Mouse (Mus musculus) stomach, embryonic 15.5 days (tissue): Measurements from ENCODE around the gene Cphx3. TPM values are rescaled to one million over a fixed set of nuclear protein-coding genes. Genes with fewer than 3 reads are reported as not detected.
"Not testable (repeated sequence)": the region's sequence is repeated elsewhere in the genome, so short reads cannot be mapped to it uniquely, and the experiment has no call there.

Experiments used
- ATAC-seq: fragments of 200-750 bp; cut with Nextera tagmentation; 2 replicates; pipeline ENCODE4 v1.8.0; 2017; ENCODE audit warnings: low read depth, moderate number of reproducible peaks, moderate TSS enrichment; ENCODE audit not compliant: insufficient read depth, low FRiP score
- H3K27ac ChIP-seq: fragments of 300-500 bp; sonication (generic); 2 replicates; pipeline ENCODE4 v1.5.1; 2015; ENCODE audit warnings: mild to moderate bottlenecking, inconsistent platforms
- H3K27me3 ChIP-seq: fragments of 300-500 bp; sonication (generic); replicated peaks from 2 replicates; pipeline ENCODE4 v1.6.1; 2015; ENCODE audit warnings: inconsistent platforms
- H3K36me3 ChIP-seq: fragments of 300-500 bp; sonication (generic); 2 replicates; pipeline ENCODE4 v1.6.1; 2015; ENCODE audit warnings: inconsistent platforms
- H3K4me1 ChIP-seq: fragments of 300-500 bp; sonication (generic); 2 replicates; pipeline ENCODE4 v1.6.1; 2015; ENCODE audit warnings: inconsistent platforms
- H3K4me2 ChIP-seq: fragments of 300-500 bp; sonication (generic); 2 replicates; pipeline ENCODE4 v1.6.1; 2015; ENCODE audit warnings: mild to moderate bottlenecking, inconsistent platforms
- H3K4me3 ChIP-seq: fragments of 300-500 bp; sonication (generic); replicated peaks from 2 replicates; pipeline ENCODE4 v1.5.1; 2015; ENCODE audit warnings: inconsistent platforms
- H3K9ac ChIP-seq: fragments of 300-500 bp; sonication (generic); 2 replicates; pipeline ENCODE4 v1.6.1; 2015; ENCODE audit warnings: inconsistent platforms
- H3K9me3 ChIP-seq: fragments of 300-500 bp; sonication (generic); 2 replicates; pipeline ENCODE4 v1.6.1; 2016; ENCODE audit warnings: inconsistent platforms
- WGBS: fragments of 180-500 bp; shearing (Covaris S2); methylation state at CpG from one replicate; pipeline ENCODE4 v1.1.7; 2015; 5-methylcytosine and 5-hydroxymethylcytosine counted together
- polyA plus RNA-seq: library from polyadenylated mRNA; unstranded; fragments of >200 nt; fragmentation: Nextera tagmentation; extraction: Ambion mirVana; gene quantifications from 2 replicates; pipeline ENCODE4 v1.2.1, GENCODE M21; 2015

Cphx3 gene
- polyA plus RNA-seq, result not detected in 2 replicates

GRCm38 (mm10) chr14:26081997-26082396 lies at the start of gene Cphx3:
Cphx3 (plus strand) TSS chr14:26082297.
- not testable (repeated sequence) for H3K27ac ChIP-seq, H3K4me1 ChIP-seq, H3K36me3 ChIP-seq, H3K9me3 ChIP-seq, H3K27me3 ChIP-seq, H3K9ac ChIP-seq, H3K4me3 ChIP-seq, ATAC-seq, H3K4me2 ChIP-seq
- WGBS, result no CpG with 5 or more reads among the region's 1 CpGs

GRCm38 (mm10) chr14:26034364-26034763 lies 47.7 kb upstream of the Cphx3 start:
- not testable (repeated sequence) for H3K27ac ChIP-seq, H3K4me3 ChIP-seq, H3K9ac ChIP-seq, H3K4me1 ChIP-seq, H3K9me3 ChIP-seq, H3K27me3 ChIP-seq, H3K36me3 ChIP-seq, H3K4me2 ChIP-seq
- WGBS, result no CpG with 5 or more reads among the region's 3 CpGs
- peak; percentile 60; the same call in 1 of the 2 replicates for ATAC-seq

DNA sequence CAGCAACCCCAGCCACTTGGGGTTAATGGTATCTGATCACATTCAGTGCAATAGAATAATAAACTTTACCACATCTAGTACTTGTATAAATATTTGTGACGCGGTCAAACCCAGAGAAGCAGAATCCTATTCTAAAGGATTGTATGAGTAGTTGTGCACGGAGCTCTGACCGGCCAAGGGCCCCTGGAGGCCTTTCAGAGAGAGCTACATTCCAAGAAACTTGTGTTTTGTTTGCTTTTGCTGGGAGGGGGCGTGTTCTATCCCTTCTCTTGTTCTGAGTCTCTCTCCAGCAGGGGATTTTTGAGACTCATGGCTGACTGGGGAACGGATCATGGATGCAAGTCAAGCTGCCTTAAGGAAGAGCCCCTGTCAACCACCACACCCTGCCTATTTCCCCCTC lies 46.7 kb upstream of the Cphx3 start:
- not testable (repeated sequence) for H3K27me3 ChIP-seq, H3K4me3 ChIP-seq, H3K36me3 ChIP-seq, H3K9ac ChIP-seq, H3K4me1 ChIP-seq, H3K27ac ChIP-seq, H3K4me2 ChIP-seq, H3K9me3 ChIP-seq
- no CpG with 5 or more reads among the region's 6 CpGs for WGBS
- 0 out of 2 replicates have a peak, but pooled peaks have one; percentile 27 for ATAC-seq

DNA sequence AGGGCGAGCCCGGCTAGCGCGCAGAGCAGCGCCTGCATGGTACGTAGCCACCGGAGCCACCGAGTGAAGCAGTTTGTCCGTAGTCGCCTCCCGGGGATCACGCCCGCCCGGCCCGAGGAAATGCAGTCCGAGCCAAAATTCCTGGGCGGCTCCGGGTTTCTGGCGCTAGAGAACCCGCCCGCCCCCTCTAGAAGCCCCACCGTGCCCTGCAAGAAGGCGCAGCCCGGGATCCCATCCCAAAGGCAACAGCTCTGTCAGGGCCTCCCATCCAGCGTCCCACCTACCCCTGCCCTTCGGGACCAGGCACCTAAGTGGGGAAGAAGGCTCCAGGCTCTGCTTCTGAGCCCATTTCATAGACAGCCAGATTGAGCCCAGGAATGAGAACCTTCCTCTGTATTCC lies 39.5 kb upstream of the Cphx3 start, which contains the start of gene Gm9780:
Gene Gm9780, minus strand, starts transcription at position 101 of the 400 bp plus-strand sequence.
- not testable (repeated sequence) for H3K9me3 ChIP-seq, H3K4me2 ChIP-seq, H3K27ac ChIP-seq, H3K36me3 ChIP-seq, H3K9ac ChIP-seq, H3K27me3 ChIP-seq, H3K4me1 ChIP-seq, H3K4me3 ChIP-seq, ATAC-seq
- WGBS, result no CpG with 5 or more reads among the region's 26 CpGs

GRCm38 (mm10) chr14:26045007-26045406 lies 37.1 kb upstream of the Cphx3 start:
- H3K27me3 ChIP-seq, H3K4me1 ChIP-seq, H3K4me2 ChIP-seq, H3K9ac ChIP-seq, H3K9me3 ChIP-seq, H3K36me3 ChIP-seq, ATAC-seq, H3K27ac ChIP-seq, H3K4me3 ChIP-seq: not testable (repeated sequence)
- WGBS, result no CpG with 5 or more reads among the region's 5 CpGs

DNA sequence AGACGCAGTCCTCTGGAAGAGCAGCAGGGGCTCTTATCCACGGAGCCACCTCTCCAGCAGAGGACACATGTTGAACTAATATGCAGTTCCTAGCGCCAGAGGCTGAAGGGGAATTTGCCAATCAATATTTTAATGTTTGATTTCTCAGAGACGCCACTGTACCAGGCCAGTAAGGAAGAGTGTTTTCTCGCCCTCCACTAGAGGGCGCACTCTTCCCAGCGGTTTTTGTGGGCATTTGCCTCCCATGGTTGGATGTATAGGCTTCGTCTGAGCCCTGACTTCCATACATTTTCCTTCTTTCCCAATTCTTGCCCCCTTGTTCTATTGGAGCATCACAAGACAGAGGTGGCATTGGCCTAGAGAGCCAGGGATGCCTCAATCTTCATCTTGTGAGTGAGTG lies 35.1 kb upstream of the Cphx3 start:
- H3K27me3 ChIP-seq, H3K4me3 ChIP-seq, H3K4me2 ChIP-seq, H3K9ac ChIP-seq, H3K4me1 ChIP-seq, ATAC-seq, H3K27ac ChIP-seq, H3K36me3 ChIP-seq, H3K9me3 ChIP-seq: not testable (repeated sequence)
- no CpG with 5 or more reads among the region's 8 CpGs for WGBS

- not testable (repeated sequence) for H3K9me3 ChIP-seq, H3K36me3 ChIP-seq, H3K27ac ChIP-seq, H3K27me3 ChIP-seq, H3K4me3 ChIP-seq, H3K9ac ChIP-seq, H3K4me2 ChIP-seq, H3K4me1 ChIP-seq, ATAC-seq
- no CpG with 5 or more reads among the region's 9 CpGs for WGBS
These were observed 33.3 kb upstream of the Cphx3 start for GRCm38 (mm10) chr14:26048767-26049166.

- H3K36me3 ChIP-seq, H3K9me3 ChIP-seq, H3K27me3 ChIP-seq, H3K4me1 ChIP-seq, ATAC-seq, H3K4me2 ChIP-seq, H3K4me3 ChIP-seq, H3K9ac ChIP-seq, H3K27ac ChIP-seq: not testable (repeated sequence)
- WGBS, result no CpG with 5 or more reads among the region's 3 CpGs
These were observed 23.9 kb upstream of the Cphx3 start for GRCm38 (mm10) chr14:26058184-26058583.

- not testable (repeated sequence) for H3K4me1 ChIP-seq, H3K27me3 ChIP-seq, H3K27ac ChIP-seq, H3K36me3 ChIP-seq, H3K4me3 ChIP-seq, H3K9me3 ChIP-seq, H3K4me2 ChIP-seq, ATAC-seq, H3K9ac ChIP-seq
- no CpG with 5 or more reads among the region's 6 CpGs for WGBS
These were observed 22.7 kb upstream of the Cphx3 start for GRCm38 (mm10) chr14:26059362-26059761.

DNA sequence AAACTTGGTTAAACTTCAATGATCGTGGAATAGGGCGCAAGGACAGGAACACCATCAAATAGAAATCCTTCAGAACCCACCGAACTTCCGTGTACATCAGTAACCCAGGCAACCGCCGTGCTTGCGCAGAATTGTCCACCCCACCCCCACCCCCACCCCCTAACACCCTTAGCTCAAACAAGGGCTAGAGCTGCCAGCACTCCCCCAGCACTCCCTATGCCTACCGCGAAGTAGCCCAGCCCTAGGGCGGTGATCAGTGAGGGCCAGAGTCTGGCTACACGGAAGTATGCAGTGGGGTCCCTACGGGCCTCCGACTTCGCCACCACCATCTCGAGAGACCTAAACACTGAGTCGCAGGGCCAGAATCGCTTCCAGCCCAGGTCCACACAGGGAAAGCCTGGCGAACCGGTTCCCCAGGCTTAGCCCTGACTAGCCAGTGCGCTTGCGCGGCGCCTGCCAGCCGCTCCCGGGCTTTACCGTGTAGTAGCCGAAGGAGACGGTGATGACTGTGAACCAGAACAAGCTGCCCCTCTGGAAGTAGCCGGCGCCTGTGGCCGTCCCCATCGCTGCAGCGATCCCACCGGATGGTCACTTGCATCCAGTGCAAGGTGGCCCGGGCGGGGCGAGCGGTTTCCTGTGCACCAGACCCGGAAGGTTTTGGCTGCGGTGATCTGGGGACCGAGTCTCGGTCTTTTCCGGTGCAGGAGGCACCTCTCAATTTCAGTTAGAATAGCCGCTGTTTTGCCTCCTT lies 15.3 kb upstream of the Cphx3 start:
- H3K27me3 ChIP-seq, H3K4me1 ChIP-seq, H3K27ac ChIP-seq, H3K4me3 ChIP-seq, H3K4me2 ChIP-seq, H3K9me3 ChIP-seq, H3K9ac ChIP-seq, H3K36me3 ChIP-seq: not testable (repeated sequence)
- peak; percentile 84 for ATAC-seq
- no CpG with 5 or more reads among the region's 44 CpGs for WGBS

DNA sequence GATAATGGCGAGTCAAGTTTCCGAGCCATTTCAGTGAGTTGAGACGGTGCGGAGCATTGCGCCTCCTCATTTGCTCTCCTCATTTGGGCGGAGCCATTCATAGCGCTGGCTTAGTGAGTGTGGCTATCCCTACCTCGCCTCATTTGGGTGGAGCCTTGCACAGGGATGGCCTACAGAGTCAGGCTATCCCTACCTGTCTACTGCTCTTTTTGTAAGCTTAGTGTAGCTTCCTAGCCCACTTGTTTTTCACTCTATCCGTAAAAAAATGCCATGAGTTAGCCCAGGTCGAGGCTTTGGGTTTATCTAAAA lies 14.8 kb upstream of the Cphx3 start, which contains the start of gene Tmem254c:
Gene Tmem254c, minus strand, starts transcription at position 31 of the 309 bp plus-strand sequence.
- H3K4me3 ChIP-seq, result not testable (repeated sequence)
- ATAC-seq, result peak; percentile 79; the same call in 1 of the 2 replicates
- WGBS, result no CpG with 5 or more reads among the region's 10 CpGs

DNA sequence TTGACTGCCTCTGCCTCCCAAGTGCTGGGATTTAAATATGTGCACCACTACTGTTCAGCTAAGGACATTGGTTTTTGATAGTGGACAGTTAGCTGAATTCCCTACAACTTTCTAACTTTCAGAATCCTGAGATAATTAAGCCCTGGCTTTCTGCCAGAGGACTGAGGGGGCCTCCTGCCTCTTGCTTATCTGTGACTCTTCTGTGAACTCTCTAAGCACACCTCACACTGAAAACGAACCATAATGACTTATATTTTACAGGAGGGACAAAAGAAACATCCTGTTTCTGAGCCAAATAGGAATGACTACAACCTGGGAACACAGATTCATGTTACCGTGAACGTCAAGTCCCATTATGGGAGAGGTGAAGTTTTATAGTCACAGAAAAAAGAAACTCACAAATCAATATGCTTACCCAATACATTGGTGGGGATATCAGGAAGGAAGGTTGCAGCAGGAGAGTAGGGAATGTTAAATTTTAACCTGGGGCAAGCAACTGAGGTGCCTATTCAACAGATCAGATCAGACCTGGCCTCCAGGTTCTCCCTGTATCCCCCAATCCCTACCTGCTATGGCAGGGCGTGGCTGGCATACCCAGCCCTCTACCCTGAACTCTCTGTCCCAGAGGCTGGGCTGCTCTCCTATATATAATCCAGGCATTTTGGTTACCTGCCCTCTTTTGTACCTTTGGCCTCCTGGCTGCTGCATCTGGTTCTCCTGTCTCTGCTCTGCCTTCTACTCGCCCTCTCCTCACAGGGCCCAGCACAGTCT lies 5.3 kb upstream of the Cphx3 start:
- not testable (repeated sequence) for H3K27ac ChIP-seq, H3K27me3 ChIP-seq, H3K9me3 ChIP-seq, H3K4me3 ChIP-seq, H3K9ac ChIP-seq, H3K36me3 ChIP-seq, H3K4me2 ChIP-seq, H3K4me1 ChIP-seq
- ATAC-seq, result peak; percentile 85; the same call in 1 of the 2 replicates
- no CpG with 5 or more reads among the region's 5 CpGs for WGBS

More for the DNA sequence above, 14.8 kb upstream of the Cphx3 start, which contains the start of gene Tmem254c:
- H3K9ac ChIP-seq, H3K27ac ChIP-seq, H3K36me3 ChIP-seq, H3K9me3 ChIP-seq, H3K27me3 ChIP-seq, H3K4me1 ChIP-seq, H3K4me2 ChIP-seq: not testable (repeated sequence)
